9 mouse cellular contexts compared by ENCODE assay signal in genomic region chr9:37625641-37626040, GRCm38 (mm10). TPM values are rescaled to one million over a fixed set of nuclear protein-coding genes. Genes with fewer than 3 reads are reported as not detected.
DNase-seq lines count a peak whose midpoint lies in the region; ATAC-seq and TF ChIP-seq lines count a peak whose summit lies in the region.
"Had no signal": no experiment of that assay in that cellular context is flagged by ENCODE, and none has a peak within 500 bp of the region (broad histone marks: within the 10 kb centered on the region; RNA-seq: fewer than 3 reads in every experiment).

No protein-coding gene starts in this region.

- peak; percentile 48 for DNase-seq in embryo, embryonic 10 days (ENCODE audit: low spot score)
- no peak for DNase-seq in embryo, embryonic 9.5 days (ENCODE audit: extremely low spot score)
- peak; percentile 96 for DNase-seq in brain, adult 2 months (ENCODE audit: low read depth, low spot score)
- peak; percentile 76 to 90 for DNase-seq in layer of hippocampus, adult 2 months (ENCODE audit: low spot score in 2 of 2)
- no peak for DNase-seq in B cell, adult 2 months
- no peak for DNase-seq in urinary bladder, adult 18-20 months (ENCODE audit: low spot score in 2 of 2)

- H3K4me1 ChIP-seq in midbrain, embryonic 16.5 days (ENCODE audit: control insufficient read depth, insufficient read depth, low read length), result peaks cover 21% of the 10 kb centered on the region

- TF ChIP-seq CTCF in layer of hippocampus, adult 2 months (conservative IDR thresholded peaks at IDR 0.05), result no peak

- ATAC-seq in frontal cortex, adult (ENCODE audit: low TSS enrichment), result peak; percentile 92
- peak; percentile 91 for ATAC-seq in midbrain, embryonic 16.5 days

- H3K27me3 ChIP-seq in midbrain, embryonic 16.5 days (ENCODE audit: control insufficient read depth, insufficient read depth, low read depth, low read length), result no peaks in the 10 kb centered on the region

- H3K27ac ChIP-seq in layer of hippocampus, adult 2 months, result peak overlapping the region; percentile 94
- peak overlapping the region; percentile 93 for H3K27ac ChIP-seq in midbrain, embryonic 16.5 days (ENCODE audit: low read length)

- WGBS in midbrain, embryonic 16.5 days, result 6% methylated on average over 7 of the region's 7 CpGs

- H3K36me3 ChIP-seq in midbrain, embryonic 16.5 days (ENCODE audit: control insufficient read depth, insufficient read depth, low read length), result no peaks in the 10 kb centered on the region

- H3K9ac ChIP-seq in midbrain, embryonic 16.5 days (ENCODE audit: low read depth, low read length), result peak overlapping the region; percentile 35

- no peaks in the 10 kb centered on the region for H3K9me3 ChIP-seq in midbrain, embryonic 16.5 days (replicated peaks; ENCODE audit: control insufficient read depth, low read length, poor library complexity, severe bottlenecking)

- H3K4me3 ChIP-seq in layer of hippocampus, adult 2 months, result peak overlapping the region; percentile 42
- no peak overlapping the region for H3K4me3 ChIP-seq in midbrain, embryonic 16.5 days (ENCODE audit: low read depth, low read length)

- peak overlapping the region; percentile 46 for H3K4me2 ChIP-seq in midbrain, embryonic 16.5 days (ENCODE audit: low read length)

RNA-seq across cellular contexts. Expression of gene Spa17, which starts 12.1 kb away (rescaled TPM):
- total RNA-seq in layer of hippocampus, adult 2 months (2021), result 1 to 10 TPM; 1.5 to 1.9 TPM
- 9.0 and 11.1 TPM in 2 replicates for polyA plus RNA-seq in midbrain, embryonic 16.5 days (2015; fragmentation: Nextera tagmentation; extraction: Ambion mirVana)

RNA-seq across cellular contexts. Expression of gene Tbrg1, which starts 31.5 kb away (rescaled TPM):
- 10 to 100 TPM; 46.9 to 47.0 TPM for total RNA-seq in layer of hippocampus, adult 2 months (2021)
- polyA plus RNA-seq in midbrain, embryonic 16.5 days (2015; fragmentation: Nextera tagmentation; extraction: Ambion mirVana), result 92.3 and 98.7 TPM in 2 replicates

RNA-seq across cellular contexts. Expression of gene Panx3, which starts 43.4 kb away (rescaled TPM):
- not detected for total RNA-seq in layer of hippocampus, adult 2 months (2021)
- polyA plus RNA-seq in midbrain, embryonic 16.5 days (2015; fragmentation: Nextera tagmentation; extraction: Ambion mirVana), result 0.14 and 0.43 TPM in 2 replicates
- polyA plus RNA-seq: intestine, embryonic 14.5 days had no signal

Comparison
In these comparisons a context has a peak if more than half of its experiments do, and no peak if none do; other contexts are left out.
1. DNase-seq: peak in embryo, embryonic 10 days (single experiment), brain, adult 2 months (single experiment) and layer of hippocampus, adult 2 months (2 of 2); none in embryo, embryonic 9.5 days (single experiment), B cell, adult 2 months (0 of 2) and urinary bladder, adult 18-20 months (0 of 2).